Mouse (Mus musculus): ENCODE results near the gene Cyp24a1.

DNA sequence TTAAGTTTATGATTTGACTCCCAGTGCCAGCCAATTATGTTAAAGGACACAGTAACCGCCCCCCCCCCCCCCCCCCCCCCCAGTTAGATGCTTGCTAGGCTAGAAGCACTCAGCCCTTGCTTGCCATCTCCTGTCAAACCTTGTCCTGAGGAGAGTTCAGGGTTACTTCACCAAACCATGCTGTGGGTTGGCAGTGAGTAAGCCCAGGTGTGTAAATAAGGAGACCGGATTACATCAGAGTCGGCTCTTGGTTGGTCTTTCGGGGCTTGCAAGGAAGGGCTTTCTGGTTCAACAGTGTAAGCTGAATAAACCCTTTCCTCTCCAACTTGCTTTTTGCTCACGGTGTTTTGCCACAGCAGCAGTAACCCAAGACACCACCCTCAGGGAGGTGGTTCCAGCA lies 46.7 kb upstream of the Cyp24a1 start:
- TF ChIP-seq CTCF (IDR thresholded peaks at IDR 0.05; ENCODE audit: borderline replicate concordance, control insufficient read depth, extremely low read depth, insufficient read depth, low read length, poor library complexity) (no peak), POLR2A (IDR thresholded peaks at IDR 0.05; ENCODE audit: control insufficient read depth, extremely low read depth, insufficient read depth, low read length, poor library complexity) (no peak)

All from thymus, adult 2 months (tissue).